Mouse (Mus musculus): ENCODE results near the gene Rad54l. TPM values are rescaled to one million over a fixed set of nuclear protein-coding genes. Genes with fewer than 3 reads are reported as not detected.

The Rad54l gene
- total RNA-seq, 2 experiments from 2014 or later, result 25.8 to 40.2 TPM

DNA sequence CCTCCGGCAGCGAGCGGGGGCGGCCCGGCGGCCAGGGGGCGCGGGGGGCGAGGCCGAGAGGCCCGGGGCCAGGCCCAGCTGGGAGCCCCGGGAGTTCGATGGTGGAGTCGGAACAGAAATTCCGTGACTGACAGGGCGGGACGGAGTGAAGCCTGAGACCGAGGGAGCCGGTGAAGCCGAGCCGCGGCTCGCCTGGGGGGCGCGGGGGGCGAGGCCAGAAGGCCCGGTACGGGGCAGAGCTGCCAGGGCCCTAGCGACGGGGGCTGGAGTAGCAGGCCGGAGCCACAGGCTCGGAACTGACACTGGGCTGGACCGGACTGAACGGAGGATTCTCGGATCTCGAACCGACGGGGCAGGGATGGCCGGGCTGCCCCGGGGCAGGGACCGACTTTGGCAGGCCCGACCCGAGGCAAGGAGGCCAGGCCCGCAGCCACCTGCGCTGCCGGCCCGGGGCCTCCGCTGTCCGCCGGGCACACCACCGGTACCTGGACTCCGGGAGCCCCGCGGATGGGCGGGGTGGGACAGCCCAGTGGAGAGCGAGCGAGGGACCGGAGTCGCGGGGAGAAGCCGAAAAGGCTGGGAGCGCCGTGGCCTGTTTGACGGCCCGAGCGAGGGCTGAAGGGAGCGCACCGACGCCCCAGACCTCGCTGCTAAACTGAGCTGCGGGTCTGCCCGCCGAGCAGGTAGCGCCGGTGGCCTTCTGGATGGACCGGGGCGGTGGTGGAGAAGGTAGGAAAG, 47.7 kb downstream of the Rad54l start:
- peak; percentile 39 for ATAC-seq (replicated peaks; ENCODE audit: low FRiP score, poor library complexity, severe bottlenecking)

GRCm38 (mm10) chr4:116074861-116075620, 48.4 kb downstream of the Rad54l start, which contains the start of the genes Uqcrh and Lrrc41:
Gene Uqcrh (minus strand): TSS chr4:116075071.
Gene Lrrc41 (plus strand): TSS chr4:116075269.
- ATAC-seq (replicated peaks; ENCODE audit: low FRiP score, poor library complexity, severe bottlenecking), result peak; percentile 87

GRCm38 (mm10) chr4:116074145-116074675, 49.3 kb downstream of the Rad54l start:
- ATAC-seq (replicated peaks; ENCODE audit: low FRiP score, poor library complexity, severe bottlenecking), result peak; percentile 48

- ATAC-seq (replicated peaks; ENCODE audit: low FRiP score, poor library complexity, severe bottlenecking), result no peak
Observed at GRCm38 (mm10) chr4:116073146-116073545, 50.3 kb downstream of the Rad54l start.

- ATAC-seq (replicated peaks; ENCODE audit: low FRiP score, poor library complexity, severe bottlenecking), result no peak
Observed at GRCm38 (mm10) chr4:116070116-116070515, 53.4 kb downstream of the Rad54l start.

- no peak for ATAC-seq (replicated peaks; ENCODE audit: low FRiP score, poor library complexity, severe bottlenecking)
Observed at GRCm38 (mm10) chr4:116063855-116064254, 59.6 kb downstream of the Rad54l start.

DNA sequence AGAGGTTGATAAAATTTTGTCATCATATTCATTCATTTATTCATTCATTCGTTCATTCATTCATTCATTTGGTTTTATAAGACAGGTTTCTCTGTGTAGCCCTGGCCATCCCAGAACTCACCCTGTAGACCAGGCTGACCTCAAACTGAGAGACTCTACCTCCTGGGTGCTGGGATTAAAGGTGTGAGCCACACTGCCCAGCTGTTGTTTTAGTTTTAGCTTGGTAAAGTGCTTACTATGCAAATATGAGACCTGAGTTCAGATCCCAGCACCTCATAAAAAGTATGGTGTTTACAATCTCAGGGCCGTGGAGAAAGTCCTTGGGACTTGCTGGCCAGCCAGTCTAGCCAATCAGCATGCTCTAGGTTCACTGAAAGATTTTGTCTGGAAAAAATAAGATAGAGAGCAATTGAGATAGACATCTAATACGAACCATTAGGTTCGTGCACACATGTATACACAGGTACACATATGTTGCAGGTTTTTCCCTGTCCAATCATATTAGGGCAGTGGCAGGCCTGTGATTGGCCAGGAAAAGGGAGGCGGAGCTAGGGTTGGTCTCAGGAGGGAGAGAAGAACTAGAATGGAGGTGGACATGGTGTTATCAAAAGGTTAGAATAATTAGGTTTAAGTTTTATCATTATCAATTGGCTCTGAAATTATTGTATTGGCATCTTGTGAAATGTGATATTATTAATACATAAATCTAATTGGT, 64.3 kb downstream of the Rad54l start:
- no peak for ATAC-seq (replicated peaks; ENCODE audit: low FRiP score, poor library complexity, severe bottlenecking)

GRCm38 (mm10) chr4:116057559-116057958, 65.9 kb downstream of the Rad54l start:
- no peak for ATAC-seq (replicated peaks; ENCODE audit: low FRiP score, poor library complexity, severe bottlenecking)

DNA sequence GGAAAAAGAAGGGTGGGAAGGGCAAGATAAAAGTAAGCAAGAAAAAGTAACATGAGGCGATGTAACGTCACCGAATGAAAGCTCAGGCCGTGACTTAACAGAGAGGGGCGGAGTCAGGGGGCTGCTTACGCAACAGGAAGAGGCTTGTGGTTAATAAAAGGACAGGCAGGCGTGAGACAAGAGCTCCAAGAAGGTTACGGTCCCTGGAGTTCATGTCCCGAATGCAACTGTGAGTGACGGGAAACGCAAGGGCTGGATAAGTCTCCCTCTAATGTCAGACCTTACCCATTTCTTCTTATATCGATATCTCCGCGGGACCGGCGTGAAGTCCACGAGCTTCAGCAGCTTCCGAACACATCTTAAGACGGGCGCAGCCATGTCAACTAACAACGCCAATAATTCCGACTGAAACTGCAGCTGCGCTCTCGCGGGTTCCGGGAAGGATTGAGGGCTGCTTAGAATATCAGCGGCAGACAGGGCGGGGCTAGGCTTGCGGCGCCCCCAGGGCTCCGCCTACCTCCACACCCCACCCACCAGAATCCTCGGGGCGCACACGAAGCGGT, 70.0 kb downstream of the Rad54l start, which contains the start of gene Nsun4:
Gene Nsun4 (minus strand): TSS at position 478 of the 563 bp plus-strand sequence.
- peak; percentile 98 for ATAC-seq (replicated peaks; ENCODE audit: low FRiP score, poor library complexity, severe bottlenecking)

GRCm38 (mm10) chr4:116052526-116053293, 70.8 kb downstream of the Rad54l start:
- ATAC-seq (replicated peaks; ENCODE audit: low FRiP score, poor library complexity, severe bottlenecking), result peak; percentile 39; the same call in 1 of the 2 replicates

GRCm38 (mm10) chr4:116049211-116049610, 74.3 kb downstream of the Rad54l start:
- no peak for ATAC-seq (replicated peaks; ENCODE audit: low FRiP score, poor library complexity, severe bottlenecking)

GRCm38 (mm10) chr4:116048130-116048920, 75.2 kb downstream of the Rad54l start:
- ATAC-seq (replicated peaks; ENCODE audit: low FRiP score, poor library complexity, severe bottlenecking), result no peak

DNA sequence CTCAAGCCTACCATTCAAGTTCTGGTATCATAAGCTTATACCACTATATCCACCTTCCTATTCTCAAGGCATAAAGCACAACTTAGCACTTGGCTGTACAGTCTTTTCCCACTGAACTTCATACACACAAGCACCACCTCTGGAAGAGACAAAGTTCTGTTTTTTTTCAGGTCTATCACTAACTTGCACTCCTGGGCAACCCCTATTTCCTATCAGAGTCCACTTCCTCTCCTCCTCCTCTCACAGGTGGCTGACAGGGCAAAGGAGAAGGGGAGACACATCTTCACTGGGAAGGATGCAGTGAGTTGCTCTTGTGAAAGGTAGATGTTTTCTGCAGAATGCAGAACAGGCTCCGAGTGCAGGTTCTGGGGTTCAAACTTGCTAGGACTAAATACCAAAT, 75.8 kb downstream of the Rad54l start:
- ATAC-seq (replicated peaks; ENCODE audit: low FRiP score, poor library complexity, severe bottlenecking), result no peak

DNA sequence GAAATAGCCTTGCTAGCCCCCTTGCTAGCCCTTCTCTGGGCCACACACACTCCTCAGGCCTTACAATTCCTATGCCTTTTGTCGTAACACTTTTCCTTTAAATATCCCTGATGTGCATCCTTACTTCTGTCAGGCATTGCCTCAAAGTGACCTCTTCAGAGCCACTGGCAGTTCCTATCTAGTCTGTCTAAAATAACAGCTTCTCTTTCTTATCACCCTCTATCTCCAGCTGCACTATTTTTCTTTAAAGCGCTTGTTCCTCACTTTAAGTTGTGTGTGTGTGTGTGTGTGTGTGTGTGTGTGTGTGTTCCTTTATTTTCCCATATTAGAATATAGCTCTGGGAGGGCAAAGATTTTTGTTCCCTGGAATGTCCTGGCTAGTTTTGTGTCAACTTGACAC, 76.9 kb downstream of the Rad54l start:
- ATAC-seq (replicated peaks; ENCODE audit: low FRiP score, poor library complexity, severe bottlenecking), result no peak

Data from erythroid progenitor cell, adult 5-6 weeks (primary cell).